Mouse (Mus musculus): ENCODE results near the gene Tmem151b. TPM values are rescaled to one million over a fixed set of nuclear protein-coding genes. Genes with fewer than 3 reads are reported as not detected.

The Tmem151b gene
- polyA plus RNA-seq, 1 experiment from 2014 or later = 33.9 TPM

DNA sequence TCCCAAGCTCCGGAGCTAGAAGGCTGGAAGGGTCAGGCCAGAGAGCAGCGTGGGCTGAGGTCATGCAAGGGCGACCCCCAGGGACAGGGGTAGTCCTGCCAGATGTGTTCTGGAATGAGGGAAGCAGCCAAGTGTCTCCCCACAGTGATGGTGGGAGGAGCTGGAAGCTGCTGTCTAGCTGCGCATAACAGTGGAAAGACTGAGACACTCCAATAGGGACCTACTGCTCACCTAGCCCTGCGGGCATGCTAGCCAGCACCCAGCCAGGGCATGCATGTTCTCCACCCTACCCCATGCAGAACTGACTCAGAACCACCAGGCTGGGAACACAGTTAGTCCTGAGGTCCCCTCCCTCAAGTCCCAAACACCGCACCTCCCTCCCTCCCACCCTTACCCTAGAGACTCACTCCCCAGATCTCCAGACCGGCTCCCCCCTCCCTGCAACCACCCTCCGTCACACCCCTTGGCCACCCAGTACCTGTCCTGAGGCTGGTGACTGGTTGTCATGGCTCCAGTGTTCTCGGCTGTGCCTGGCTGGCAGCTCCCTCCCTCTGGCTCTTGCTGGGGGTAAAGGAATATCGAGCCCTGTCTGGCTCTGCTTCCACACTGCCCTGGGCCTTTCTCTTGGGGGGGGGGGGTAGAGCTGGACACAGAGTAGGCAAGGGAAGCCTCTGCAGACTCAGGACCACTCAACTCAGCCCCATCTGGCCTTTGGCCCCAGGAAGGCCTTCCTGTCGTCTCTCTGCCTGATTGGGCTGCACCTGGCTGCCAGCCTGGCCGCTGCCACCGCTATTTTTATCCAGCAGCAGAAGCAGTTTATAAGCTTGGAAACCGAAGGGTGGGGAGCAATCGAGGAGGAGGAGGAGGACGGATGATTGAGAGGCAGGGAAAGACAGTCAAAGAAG, 42.5 kb upstream of the Tmem151b start:
- 50% methylated on average over 16 of the region's 16 CpGs for WGBS
- Histone ChIP-seq H3K27ac (no peak overlapping the region), H3K27me3 (replicated peaks) (peaks cover 12% of the 10 kb centered on the region), H3K4me2 (no peak overlapping the region), H3K4me1 (peaks cover 44% of the 10 kb centered on the region), H3K4me3 (no peak overlapping the region), H3K9ac (no peak overlapping the region), H3K9me3 (no peaks in the 10 kb centered on the region), H3K36me3 (replicated peaks) (no peaks in the 10 kb centered on the region)
- ATAC-seq (replicated peaks) = no peak

GRCm38 (mm10) chr17:45590410-45590809, 40.9 kb upstream of the Tmem151b start:
- Histone ChIP-seq H3K4me3 (no peak overlapping the region), H3K4me2 (no peak overlapping the region), H3K36me3 (replicated peaks) (no peaks in the 10 kb centered on the region), H3K9me3 (no peaks in the 10 kb centered on the region), H3K4me1 (peaks cover 39% of the 10 kb centered on the region), H3K27ac (no peak overlapping the region), H3K27me3 (replicated peaks) (peaks cover 12% of the 10 kb centered on the region), H3K9ac (no peak overlapping the region)
- ATAC-seq (replicated peaks) = no peak
- 88% methylated on average over 6 of the region's 6 CpGs for WGBS

- Histone ChIP-seq H3K4me3 (no peak overlapping the region), H3K27ac (no peak overlapping the region), H3K4me2 (no peak overlapping the region), H3K9me3 (no peaks in the 10 kb centered on the region), H3K9ac (no peak overlapping the region), H3K36me3 (replicated peaks) (no peaks in the 10 kb centered on the region), H3K27me3 (replicated peaks) (peaks cover 12% of the 10 kb centered on the region), H3K4me1 (peaks cover 39% of the 10 kb centered on the region)
- WGBS = 95% methylated on average over 8 of the region's 8 CpGs
- no peak for ATAC-seq (replicated peaks)
These were observed 40.4 kb upstream of the Tmem151b start for GRCm38 (mm10) chr17:45589844-45590243.

- ATAC-seq (replicated peaks) = no peak
- H3K9ac ChIP-seq = no peak overlapping the region
These were observed 39.8 kb upstream of the Tmem151b start for GRCm38 (mm10) chr17:45589236-45589635.

DNA sequence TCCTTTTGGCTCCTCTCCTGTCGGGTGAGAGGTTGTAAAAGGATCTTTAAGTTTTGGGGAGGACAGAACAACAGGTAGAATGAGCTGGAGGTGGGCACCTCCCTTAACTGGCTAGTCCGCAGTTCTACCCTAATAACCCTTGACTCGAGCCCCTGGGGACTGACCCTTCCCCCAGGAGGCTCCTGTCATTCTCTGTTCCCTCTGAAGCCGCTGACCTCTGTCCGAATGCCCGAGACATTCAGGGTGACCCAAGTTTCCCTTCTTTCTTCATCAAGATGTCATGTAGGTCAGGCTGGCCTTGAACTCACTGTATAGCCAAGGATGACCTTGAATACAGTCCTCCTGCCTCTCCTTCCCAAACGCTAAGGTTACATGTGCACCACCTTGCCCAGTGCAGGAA, 38.9 kb upstream of the Tmem151b start:
- Histone ChIP-seq H3K4me1 (peaks cover 35% of the 10 kb centered on the region), H3K4me2 (no peak overlapping the region), H3K27ac (no peak overlapping the region), H3K9me3 (no peaks in the 10 kb centered on the region), H3K27me3 (replicated peaks) (peaks cover 3% of the 10 kb centered on the region), H3K4me3 (no peak overlapping the region), H3K36me3 (replicated peaks) (no peaks in the 10 kb centered on the region), H3K9ac (no peak overlapping the region)
- ATAC-seq (replicated peaks) = no peak
- 94% methylated on average over 7 of the region's 7 CpGs for WGBS

More at GRCm38 (mm10) chr17:45589236-45589635, 39.8 kb upstream of the Tmem151b start:
- Histone ChIP-seq H3K4me3 (no peak overlapping the region), H3K36me3 (replicated peaks) (no peaks in the 10 kb centered on the region), H3K27me3 (replicated peaks) (peaks cover 11% of the 10 kb centered on the region), H3K9me3 (no peaks in the 10 kb centered on the region), H3K27ac (no peak overlapping the region), H3K4me2 (no peak overlapping the region), H3K4me1 (peaks cover 40% of the 10 kb centered on the region)
- WGBS = 96% methylated on average over 7 of the region's 7 CpGs

DNA sequence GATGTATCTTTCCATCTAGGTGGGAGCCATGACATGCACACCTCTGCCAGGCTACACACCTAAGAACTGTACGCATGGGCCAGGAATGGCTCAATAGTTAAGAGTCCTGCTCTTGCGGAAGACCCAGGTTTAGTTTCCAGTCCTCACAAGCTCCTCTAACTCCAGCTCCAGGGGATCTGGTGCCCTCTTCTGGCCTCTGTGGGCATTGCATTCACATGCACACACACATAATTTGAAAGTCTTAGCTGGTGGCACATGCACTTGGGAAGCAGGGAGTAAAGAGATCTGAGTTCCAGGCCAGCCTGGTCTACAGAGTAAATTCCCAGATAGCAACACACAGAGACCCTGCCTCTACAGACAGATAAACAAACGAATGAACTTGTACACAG, 37.0 kb upstream of the Tmem151b start:
- H3K4me3 ChIP-seq = no peak overlapping the region
- WGBS = 95% methylated on average over 3 of the region's 3 CpGs
- H3K9ac ChIP-seq = no peak overlapping the region
- H3K4me1 ChIP-seq = peaks cover 18% of the 10 kb centered on the region; the same call in 1 of the 2 replicates
- H3K4me2 ChIP-seq = no peak overlapping the region
- no peak overlapping the region for H3K27ac ChIP-seq
- H3K27me3 ChIP-seq (replicated peaks) = no peaks in the 10 kb centered on the region
- H3K9me3 ChIP-seq = no peaks in the 10 kb centered on the region
- no peaks in the 10 kb centered on the region for H3K36me3 ChIP-seq (replicated peaks)
- ATAC-seq (replicated peaks) = no peak

- Histone ChIP-seq H3K36me3 (replicated peaks) (no peaks in the 10 kb centered on the region), H3K27ac (peak overlapping the region; percentile 54; the same call in 1 of the 2 replicates), H3K27me3 (replicated peaks) (no peaks in the 10 kb centered on the region), H3K4me2 (no peak overlapping the region), H3K9me3 (no peaks in the 10 kb centered on the region), H3K9ac (no peak overlapping the region), H3K4me1 (peaks cover 18% of the 10 kb centered on the region; the same call in 1 of the 2 replicates), H3K4me3 (no peak overlapping the region)
- no peak for ATAC-seq (replicated peaks)
- WGBS = 59% methylated on average over 23 of the region's 23 CpGs
These were observed 36.4 kb upstream of the Tmem151b start for GRCm38 (mm10) chr17:45585725-45586448.

- 18% methylated on average over 14 of the region's 14 CpGs for WGBS
- peak; percentile 61 for ATAC-seq (replicated peaks)
- no peaks in the 10 kb centered on the region for H3K9me3 ChIP-seq
- peak overlapping the region; percentile 54 for H3K27ac ChIP-seq
- H3K27me3 ChIP-seq (replicated peaks) = no peaks in the 10 kb centered on the region
- no peak overlapping the region; the same call in 1 of the 2 replicates for H3K9ac ChIP-seq
- no peak overlapping the region for H3K4me2 ChIP-seq
- peaks cover 18% of the 10 kb centered on the region; the same call in 1 of the 2 replicates for H3K4me1 ChIP-seq
- no peaks in the 10 kb centered on the region for H3K36me3 ChIP-seq (replicated peaks)
- H3K4me3 ChIP-seq = no peak overlapping the region
These were observed 35.6 kb upstream of the Tmem151b start for GRCm38 (mm10) chr17:45584939-45585678.

DNA sequence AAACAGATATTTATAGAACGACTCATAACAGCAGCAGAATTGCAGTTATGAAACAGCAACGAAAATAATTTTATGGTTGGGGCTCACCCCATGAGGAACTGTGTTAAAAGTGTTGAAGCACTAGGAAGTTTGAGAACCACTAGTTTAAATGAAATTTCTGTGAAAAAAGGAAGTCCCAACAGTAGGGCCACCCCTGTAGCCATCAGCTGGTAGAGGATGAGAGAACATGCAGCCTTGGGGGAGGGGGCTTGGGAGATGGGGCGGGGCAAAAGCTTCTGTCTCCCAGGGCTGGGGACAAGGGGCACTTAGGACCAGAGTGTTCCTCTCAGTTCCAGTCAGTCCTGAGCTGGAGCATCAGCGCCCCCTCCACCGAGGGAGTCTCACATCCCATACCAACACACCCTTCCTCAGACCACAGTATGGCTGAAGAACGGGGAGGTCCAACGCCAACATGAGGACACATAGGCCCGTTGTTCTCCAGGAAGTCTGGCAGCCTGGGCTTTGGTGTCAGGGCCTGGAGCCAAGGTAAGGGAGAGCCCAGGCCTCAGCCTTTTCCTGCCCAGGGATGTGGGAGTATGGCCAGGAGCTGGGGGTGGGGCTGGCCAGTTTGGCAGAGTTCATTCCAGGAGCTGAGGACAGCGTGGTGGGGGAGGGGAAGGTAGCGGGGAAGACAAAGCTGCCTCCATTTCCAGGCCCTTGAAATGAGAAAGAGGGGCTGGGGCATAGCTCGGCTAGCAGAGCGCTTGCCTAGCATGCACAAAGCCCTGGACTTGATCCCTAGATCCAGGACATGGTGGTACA, 34.8 kb upstream of the Tmem151b start:
- 40% methylated on average over 12 of the region's 12 CpGs for WGBS
- no peak overlapping the region for H3K4me2 ChIP-seq

DNA sequence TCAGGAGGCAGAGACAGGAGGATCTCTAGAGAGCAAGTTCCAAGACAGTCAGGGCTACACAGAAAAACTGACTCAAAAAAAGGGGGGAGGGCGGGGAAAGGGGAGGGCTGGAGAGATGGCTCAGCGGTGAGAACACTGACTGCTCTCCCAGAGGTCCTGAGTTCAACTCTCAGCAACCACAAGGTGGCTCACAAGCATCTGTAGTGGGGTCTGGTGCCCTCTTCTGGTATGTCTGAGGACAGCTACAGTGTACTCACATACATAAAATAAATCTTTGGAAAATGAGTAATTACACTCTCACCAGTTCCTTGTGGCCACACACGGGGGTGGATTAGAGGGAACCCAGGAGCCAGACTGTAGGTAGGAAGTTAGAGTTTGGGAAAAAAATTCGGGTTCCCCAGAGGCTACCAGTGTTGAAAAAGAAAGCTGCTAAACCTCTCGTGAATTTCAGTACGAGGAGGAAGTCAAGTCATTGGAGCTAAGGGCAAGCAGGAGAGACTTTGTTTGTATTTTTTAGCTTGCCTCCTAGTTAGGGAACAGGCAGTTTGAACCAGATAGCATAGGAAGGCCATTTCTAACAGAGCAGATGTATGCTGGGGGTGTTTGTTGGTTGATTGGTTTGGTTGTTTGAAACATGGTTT, 33.4 kb upstream of the Tmem151b start:
- no peak overlapping the region for H3K4me3 ChIP-seq
- no peak overlapping the region for H3K4me2 ChIP-seq
- no peak for ATAC-seq (replicated peaks)
- WGBS = 75% methylated on average over 6 of the region's 6 CpGs
- H3K9ac ChIP-seq = no peak overlapping the region
- no peaks in the 10 kb centered on the region for H3K36me3 ChIP-seq (replicated peaks)
- H3K4me1 ChIP-seq = peaks cover 18% of the 10 kb centered on the region; the same call in 1 of the 2 replicates
- no peaks in the 10 kb centered on the region for H3K9me3 ChIP-seq
- no peak overlapping the region for H3K27ac ChIP-seq
- no peaks in the 10 kb centered on the region for H3K27me3 ChIP-seq (replicated peaks)

More for the DNA sequence above, 34.8 kb upstream of the Tmem151b start:
- no peak overlapping the region; the same call in 1 of the 2 replicates for H3K9ac ChIP-seq
- ATAC-seq (replicated peaks) = peak; percentile 41
- H3K4me1 ChIP-seq = peaks cover 18% of the 10 kb centered on the region; the same call in 1 of the 2 replicates
- no peak overlapping the region for H3K4me3 ChIP-seq
- H3K9me3 ChIP-seq = no peaks in the 10 kb centered on the region
- peak overlapping the region; percentile 54 for H3K27ac ChIP-seq
- H3K27me3 ChIP-seq (replicated peaks) = no peaks in the 10 kb centered on the region
- H3K36me3 ChIP-seq (replicated peaks) = no peaks in the 10 kb centered on the region

- 94% methylated on average over 6 of the region's 6 CpGs for WGBS
- H3K27ac ChIP-seq = no peak overlapping the region
- H3K9me3 ChIP-seq = no peaks in the 10 kb centered on the region
- no peak overlapping the region for H3K9ac ChIP-seq
- no peaks in the 10 kb centered on the region for H3K27me3 ChIP-seq (replicated peaks)
- no peak for ATAC-seq (replicated peaks)
- peaks cover 18% of the 10 kb centered on the region; the same call in 1 of the 2 replicates for H3K4me1 ChIP-seq
- H3K4me3 ChIP-seq = no peak overlapping the region
- no peaks in the 10 kb centered on the region for H3K36me3 ChIP-seq (replicated peaks)
- H3K4me2 ChIP-seq = no peak overlapping the region
These were observed 32.7 kb upstream of the Tmem151b start for GRCm38 (mm10) chr17:45582188-45582587.

All from midbrain, embryonic 15.5 days (tissue).